Mouse (Mus musculus) heart, adult 2 months (tissue): ENCODE results near the gene Tmem242. TPM values are rescaled to one million over a fixed set of nuclear protein-coding genes. Genes with fewer than 3 reads are reported as not detected.

Experiments
- DNase-seq, 2 experiments: peaks; one replicate each; pipeline ENCODE4 v3.0.0; 2021
- H3K27ac ChIP-seq: fragments of 200-600 bp; 2 replicates; pipeline ENCODE4 v1.8.1; 2022
- H3K27me3 ChIP-seq: fragments of 200-500 bp; 2 replicates; pipeline ENCODE4 v1.6.1; 2012; ENCODE audit warnings: mild to moderate bottlenecking, low read length, inconsistent platforms, mixed read lengths; ENCODE audit not compliant: control insufficient read depth, insufficient read depth
- H3K36me3 ChIP-seq: fragments of 200-500 bp; 2 replicates; pipeline ENCODE4 v1.6.1; 2012; ENCODE audit warnings: low read length, inconsistent platforms; ENCODE audit not compliant: control insufficient read depth, insufficient read depth
- H3K4me1 ChIP-seq: fragments of 200-500 bp; 2 replicates; pipeline ENCODE4 v1.6.1; 2011; ENCODE audit warnings: low read length; ENCODE audit not compliant: control insufficient read depth, insufficient read depth
- H3K4me3 ChIP-seq: fragments of 200-600 bp; 2 replicates; pipeline ENCODE4 v1.8.1; 2022
- H3K79me2 ChIP-seq: fragments of 200-500 bp; replicated peaks from 2 replicates; pipeline ENCODE4 v1.6.1; 2012; ENCODE audit warnings: mild to moderate bottlenecking, inconsistent platforms, low read length, moderate library complexity, mixed read lengths; ENCODE audit not compliant: control insufficient read depth, insufficient read depth
- H3K9ac ChIP-seq: fragments of 200-500 bp; 2 replicates; pipeline ENCODE4 v1.6.1; 2012; ENCODE audit warnings: low read depth, mild to moderate bottlenecking, control low read depth, inconsistent platforms, low read length, mixed read lengths
- CTCF ChIP-seq: fragments of 200-600 bp; IDR thresholded peaks from 2 replicates; pipeline ENCODE4 v1.8.1; 2022; ENCODE audit warnings: antibody characterized with exemption, mild to moderate bottlenecking, moderate library complexity
- EP300 ChIP-seq: fragments of 200-500 bp; IDR thresholded peaks from 2 replicates; pipeline ENCODE4 v1.6.1; 2011; ENCODE audit warnings: low read depth, low read length, control low read depth; ENCODE audit not compliant: insufficient read depth
- POLR2A ChIP-seq: fragments of 200-500 bp; IDR thresholded peaks from 2 replicates; pipeline ENCODE4 v1.6.1; 2011; ENCODE audit warnings: mild to moderate bottlenecking, low read depth, low read length, control low read depth; ENCODE audit not compliant: insufficient read depth
- WGBS: fragments of 180-500 bp; shearing (Covaris S2); methylation state at CpG from one replicate; pipeline ENCODE4 v1.1.7; 2018; 5-methylcytosine and 5-hydroxymethylcytosine counted together
- intact Hi-C: fragments of 180-260 bp; cut with DNase I; formaldehyde crosslinking; loops from one replicate; pipeline ENCODE4 v1.15.1; 2025
- polyA plus RNA-seq: library from polyadenylated mRNA; depleted of rRNA; stranded (reverse); fragments of >200 nt; gene quantifications from 2 replicates; pipeline ENCODE4 v1.2.3, GENCODE M21; 2012
- total RNA-seq, 2 experiments: library from RNA; stranded (reverse); gene quantifications; 2 replicates each; pipeline ENCODE4 v1.2.3; 2021

Tmem242 gene
- total and polyA plus RNA-seq, 3 experiments = 17.6 to 155 (median 146) TPM

DNA sequence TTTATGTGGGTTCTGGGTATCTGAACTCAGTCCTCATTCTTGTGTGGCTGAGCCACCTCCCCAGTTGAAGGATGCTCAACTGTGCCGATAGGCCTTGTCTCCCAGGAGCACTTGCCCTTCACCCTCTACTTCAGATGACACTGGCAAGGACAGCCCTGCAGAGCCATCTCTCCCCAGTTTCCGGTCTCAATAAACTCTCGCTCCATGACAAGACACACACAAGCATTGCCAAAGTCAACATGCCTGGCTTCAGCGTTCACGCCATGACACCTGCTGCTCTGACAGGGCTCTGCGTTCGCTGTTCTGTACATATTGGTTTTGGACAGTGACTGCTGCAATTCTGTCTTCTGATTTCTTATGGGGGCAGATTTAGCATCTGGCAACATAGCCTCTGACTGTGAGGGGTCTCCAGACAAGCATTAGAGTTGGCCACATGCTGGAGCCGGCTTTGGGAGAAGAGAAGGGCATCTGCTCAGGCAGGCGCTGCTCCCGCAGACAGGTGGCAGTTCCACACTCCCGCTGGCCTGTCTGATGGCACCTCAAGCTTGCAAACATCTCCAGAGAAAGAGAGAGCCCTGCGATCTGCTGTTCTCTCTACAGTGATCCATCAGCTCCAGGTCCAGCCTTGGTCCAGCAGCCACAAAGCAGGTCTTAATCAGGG lies 53.0 kb downstream of the Tmem242 start:
- 75% methylated on average over 12 of the region's 12 CpGs for WGBS
- DNase-seq = no peak
- intact Hi-C loops = no loop called here
- Histone ChIP-seq H3K4me1 (no peaks in the 10 kb centered on the region), H3K27ac (no peak overlapping the region), H3K27me3 (no peaks in the 10 kb centered on the region), H3K9ac (no peak overlapping the region), H3K36me3 (no peaks in the 10 kb centered on the region), H3K4me3 (no peak overlapping the region), H3K79me2 (no peaks in the 10 kb centered on the region)
- TF ChIP-seq POLR2A = no peak
- no peak for TF ChIP-seq EP300
- TF ChIP-seq CTCF = no peak

- intact Hi-C loops = no loop called here
- no peak overlapping the region for H3K9ac ChIP-seq
- TF ChIP-seq POLR2A = no peak
- no peak for TF ChIP-seq CTCF
- no peak for TF ChIP-seq EP300
- no peak overlapping the region for H3K4me3 ChIP-seq
- no peaks in the 10 kb centered on the region for H3K79me2 ChIP-seq
- 86% methylated on average over 1 of the region's 1 CpGs for whole genome bisulfite sequencing
- no peaks in the 10 kb centered on the region for H3K27me3 ChIP-seq
- H3K4me1 ChIP-seq = no peaks in the 10 kb centered on the region
- DNase-seq = no peak
- H3K36me3 ChIP-seq = no peaks in the 10 kb centered on the region
- H3K27ac ChIP-seq = no peak overlapping the region
These were observed 54.4 kb downstream of the Tmem242 start for GRCm38 (mm10) chr17:5385694-5386093.

DNA sequence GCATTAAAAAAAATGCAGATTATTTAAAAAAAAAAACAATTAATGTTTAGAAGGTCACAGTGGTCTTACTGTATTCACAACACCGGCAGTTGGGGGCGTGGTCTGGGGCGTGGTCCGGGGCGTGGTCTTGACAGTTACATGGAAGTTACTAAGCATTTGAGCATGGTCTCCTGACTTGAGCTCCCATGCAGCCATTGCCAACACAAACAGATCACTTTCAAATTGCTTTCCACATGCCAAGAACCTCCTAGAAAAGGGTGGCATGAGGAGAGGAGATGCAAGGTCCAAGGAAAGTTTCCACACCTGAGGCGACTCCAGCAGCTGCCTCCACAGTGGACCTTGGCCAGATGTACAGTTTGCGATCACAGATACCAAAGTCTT lies 62.1 kb downstream of the Tmem242 start:
- no peak for DNase-seq
- Histone ChIP-seq H3K4me3 (no peak overlapping the region), H3K79me2 (no peaks in the 10 kb centered on the region), H3K27me3 (no peaks in the 10 kb centered on the region), H3K4me1 (no peaks in the 10 kb centered on the region), H3K27ac (no peak overlapping the region), H3K9ac (no peak overlapping the region), H3K36me3 (no peaks in the 10 kb centered on the region)
- WGBS = 30% methylated on average over 7 of the region's 7 CpGs
- TF ChIP-seq POLR2A = no peak
- TF ChIP-seq EP300 = no peak
- no peak for TF ChIP-seq CTCF
- intact Hi-C loops = no loop called here

GRCm38 (mm10) chr17:5377151-5377929 lies 62.7 kb downstream of the Tmem242 start:
- DNase-seq = no peak
- 41% methylated on average over 11 of the region's 11 CpGs for WGBS

GRCm38 (mm10) chr17:5372951-5373350 lies 67.1 kb downstream of the Tmem242 start:
- no peak for TF ChIP-seq POLR2A
- no peak for TF ChIP-seq EP300
- no peak for TF ChIP-seq CTCF

More at GRCm38 (mm10) chr17:5377151-5377929, 62.7 kb downstream of the Tmem242 start:
- Histone ChIP-seq H3K36me3 (no peaks in the 10 kb centered on the region), H3K27ac (no peak overlapping the region), H3K4me3 (no peak overlapping the region), H3K4me1 (no peaks in the 10 kb centered on the region), H3K27me3 (no peaks in the 10 kb centered on the region), H3K79me2 (no peaks in the 10 kb centered on the region), H3K9ac (no peak overlapping the region)
- TF ChIP-seq CTCF (no peak), POLR2A (no peak), EP300 (no peak)
- intact Hi-C loops = no loop called here

GRCm38 (mm10) chr17:5371521-5371920 lies 68.5 kb downstream of the Tmem242 start:
- Histone ChIP-seq H3K4me1 (no peaks in the 10 kb centered on the region; the same call in 1 of the 2 replicates), H3K27me3 (no peaks in the 10 kb centered on the region), H3K4me3 (no peak overlapping the region), H3K9ac (no peak overlapping the region), H3K27ac (no peak overlapping the region), H3K79me2 (no peaks in the 10 kb centered on the region), H3K36me3 (no peaks in the 10 kb centered on the region)
- no peak for DNase-seq
- intact Hi-C loops = no loop called here
- 46% methylated on average over 7 of the region's 7 CpGs for WGBS
- TF ChIP-seq EP300 (no peak), POLR2A (no peak), CTCF (no peak)

More at GRCm38 (mm10) chr17:5372951-5373350, 67.1 kb downstream of the Tmem242 start:
- H3K36me3 ChIP-seq = no peaks in the 10 kb centered on the region
- H3K4me3 ChIP-seq = no peak overlapping the region
- DNase-seq = no peak
- no peaks in the 10 kb centered on the region for H3K27me3 ChIP-seq
- no peak overlapping the region for H3K27ac ChIP-seq
- H3K79me2 ChIP-seq = no peaks in the 10 kb centered on the region
- intact Hi-C loops = no loop called here
- H3K4me1 ChIP-seq = no peaks in the 10 kb centered on the region; the same call in 1 of the 2 replicates
- 78% methylated on average over 8 of the region's 8 CpGs for WGBS
- no peak overlapping the region for H3K9ac ChIP-seq
